Mouse (Mus musculus) embryo, embryonic 10.5 days (tissue): ENCODE measurements at regions not wholly inside any gene's neighbourhood (a gene's known extent, or its start where the extent isn't known, plus 50 kb on each side); places are given as distances from the start of the nearest gene placed in this dataset.

ENCODE experiments used
- DNase-seq: peaks from one replicate; pipeline ENCODE4 v3.0.0-alpha.2; 2015; ENCODE audit warnings: low spot score

DNA sequence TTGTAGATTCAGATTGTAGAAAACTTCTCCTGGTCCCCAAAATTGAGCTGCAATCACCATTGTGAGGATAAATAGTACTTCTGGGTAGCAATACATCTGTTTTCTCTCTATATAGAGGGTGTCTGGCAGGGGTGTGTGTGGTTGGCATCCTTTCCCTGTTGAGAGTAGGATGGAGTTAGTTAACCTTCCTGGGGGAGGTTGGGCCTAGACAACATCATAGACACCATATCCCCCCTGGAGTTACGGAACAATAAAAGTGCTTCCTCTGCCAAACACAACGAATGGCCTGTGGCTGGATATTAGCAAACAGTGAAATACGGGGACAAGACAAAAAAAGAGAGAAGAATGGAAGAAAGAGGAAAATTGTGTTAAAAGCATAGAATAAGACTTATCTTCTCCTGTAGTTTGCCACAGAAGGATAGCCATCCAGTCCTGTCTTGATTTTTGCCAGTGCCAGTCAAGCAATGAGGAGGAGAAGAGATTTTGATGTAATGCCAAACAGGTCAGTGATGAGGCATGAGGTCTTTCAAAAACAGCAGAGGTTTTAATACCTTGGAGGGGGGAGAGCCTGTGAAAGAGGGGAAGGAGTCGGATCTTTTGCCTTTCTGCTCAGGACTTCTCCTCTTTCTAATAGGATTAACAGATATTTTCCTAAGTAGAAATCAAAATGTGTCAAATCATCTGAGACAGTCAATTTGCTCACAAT lies 155.0 kb upstream of the Tmem161b start:
- no peak for DNase-seq

DNA sequence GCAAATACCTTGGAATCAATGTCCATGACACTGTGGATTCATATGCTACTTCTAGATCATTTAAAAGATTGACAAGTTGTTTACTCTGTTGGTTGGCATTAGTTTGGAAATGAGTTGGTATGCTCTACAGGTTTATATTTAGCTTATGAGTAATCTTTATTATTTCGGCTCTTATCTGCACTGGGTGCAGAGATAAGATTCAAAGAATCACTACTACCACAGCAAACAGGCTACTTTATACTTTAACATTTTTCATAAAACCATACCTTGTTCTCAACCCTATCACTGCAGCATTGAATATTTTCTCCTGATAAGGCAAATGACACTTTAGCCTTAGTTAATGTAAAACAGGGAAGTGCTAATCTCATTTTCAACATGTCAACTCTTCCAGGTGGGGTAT lies 153.7 kb upstream of the Tmem161b start:
- no peak for DNase-seq
